Mouse (Mus musculus) hindlimb bud, embryonic 11.5 days (tissue): ENCODE data around the gene Apod.
"Not testable (repeated sequence)": the region's sequence is repeated elsewhere in the genome, so short reads cannot be mapped to it uniquely, and the experiment has no call there.

Source experiments
- DNase-seq: peaks from one replicate; pipeline ENCODE4 v3.0.0-alpha.2; 2012; ENCODE audit warnings: low read depth, low spot score; ENCODE audit errors: extremely low spot score

The Apod gene

DNA sequence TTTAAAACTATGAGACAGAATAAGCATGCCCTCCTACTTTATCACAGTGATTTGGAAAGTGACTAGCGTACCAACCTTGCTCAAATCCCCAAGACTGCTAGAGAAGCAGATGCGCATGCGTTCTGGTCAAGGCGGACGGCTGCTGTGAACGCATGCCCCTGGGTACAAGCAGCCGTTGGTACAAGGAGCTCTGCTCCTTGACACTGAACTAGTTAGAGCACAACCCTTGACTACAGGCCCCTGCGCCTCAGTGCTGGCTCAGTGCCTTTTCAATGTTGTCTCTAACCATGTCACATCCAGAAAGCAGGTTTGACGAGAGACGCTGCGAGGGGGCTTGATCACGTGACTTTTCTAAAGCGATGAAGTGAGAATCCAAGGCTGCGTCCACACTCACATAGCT, 10.5 kb upstream of the Apod start:
- DNase-seq: no peak

DNA sequence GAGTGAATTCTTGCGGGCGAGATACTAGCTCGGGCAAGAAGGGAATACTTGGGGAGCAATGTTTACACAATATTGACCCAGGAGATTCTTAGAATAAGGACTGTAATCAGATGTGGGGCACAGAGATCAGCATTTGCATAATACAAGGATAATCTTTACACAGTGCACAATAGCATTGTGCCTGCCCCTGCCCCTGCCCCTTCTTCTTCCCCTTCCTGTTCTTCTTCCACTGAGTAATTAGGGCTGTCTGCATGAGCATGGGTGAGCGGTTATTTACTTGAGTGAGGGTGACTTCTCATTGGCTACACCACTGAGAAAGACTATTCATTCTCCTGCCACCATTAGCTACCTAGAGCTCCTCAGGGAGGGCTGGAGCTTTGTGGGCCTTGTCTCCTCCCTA, 6.9 kb upstream of the Apod start:
- no peak for DNase-seq

DNA sequence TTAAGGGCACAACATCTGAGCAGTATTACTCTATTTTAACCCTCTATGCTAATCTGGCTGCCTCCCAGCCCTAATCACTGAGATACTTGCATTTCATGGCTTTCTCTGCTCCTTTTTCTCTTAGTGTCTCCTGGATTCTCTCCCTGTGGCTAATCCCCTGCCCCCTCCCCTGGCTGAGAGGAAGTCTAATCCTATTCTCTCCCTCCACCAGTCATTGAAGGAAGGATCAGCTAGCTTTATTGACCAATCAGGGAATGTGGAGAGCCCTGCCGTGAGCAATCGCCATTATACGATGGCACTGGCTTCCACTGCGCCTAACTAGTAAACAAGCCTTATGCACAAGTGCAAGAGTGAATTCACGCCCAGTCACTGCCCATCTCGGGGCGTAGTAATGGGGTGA, 6.3 kb upstream of the Apod start:
- DNase-seq: no peak

DNA sequence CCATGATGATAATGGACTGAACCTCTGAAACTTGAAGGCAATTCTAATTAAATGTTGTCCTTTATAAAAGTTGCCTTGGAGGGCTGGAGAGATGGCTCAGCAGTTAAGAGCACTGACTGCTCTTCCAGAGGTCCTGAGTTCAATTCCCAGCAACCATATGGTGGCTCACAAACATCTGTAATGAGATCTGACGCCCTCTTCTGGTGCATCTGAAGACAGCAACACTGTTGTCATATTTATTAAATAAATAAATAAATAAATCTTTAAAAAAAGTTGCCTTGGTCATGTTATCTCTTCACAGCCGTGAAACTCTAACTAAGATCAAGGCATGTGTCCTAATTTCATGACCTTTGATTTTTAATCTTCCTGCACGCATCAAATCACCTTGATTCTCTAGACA, 5.1 kb upstream of the Apod start:
- DNase-seq: not testable (repeated sequence)

DNA sequence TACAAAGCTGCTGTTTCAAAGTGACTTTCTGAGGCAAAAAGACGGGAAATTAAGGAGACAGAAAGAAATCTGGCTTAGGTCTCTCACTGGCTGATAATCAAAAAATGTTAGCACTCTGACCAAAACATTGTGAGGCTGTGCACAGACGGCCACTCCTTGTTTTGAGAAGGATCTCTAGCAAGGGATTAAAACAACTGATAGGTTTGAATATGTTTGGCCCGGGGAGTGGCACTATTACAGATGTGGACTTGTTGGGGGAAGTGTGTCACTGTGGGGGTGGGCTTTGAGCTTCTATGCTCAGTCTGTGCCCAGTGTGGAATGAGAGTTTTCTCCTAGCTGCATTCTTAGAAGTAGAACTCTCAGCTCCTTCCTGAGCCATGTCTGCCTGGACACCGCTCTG, 4.7 kb upstream of the Apod start:
- DNase-seq: no peak

DNA sequence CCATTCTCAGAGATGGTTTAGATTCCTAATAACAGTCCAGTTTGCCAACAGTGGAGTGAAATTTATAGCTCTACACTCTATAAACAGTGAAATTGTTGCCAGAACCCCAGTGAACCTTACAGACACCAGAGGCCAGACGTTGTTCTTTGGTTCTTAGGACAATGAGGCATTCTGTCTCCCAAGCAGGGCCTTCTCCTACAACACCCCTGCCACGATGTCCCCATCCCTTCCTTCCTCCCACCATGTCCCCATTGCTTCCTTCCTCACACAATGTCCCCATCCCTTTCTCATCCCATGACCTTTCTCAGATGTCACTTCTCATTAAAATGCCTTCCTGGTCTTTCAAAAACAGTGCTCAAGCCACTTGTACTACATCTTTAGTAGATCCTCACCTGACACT, 3.8 kb upstream of the Apod start:
- DNase-seq: no peak

DNA sequence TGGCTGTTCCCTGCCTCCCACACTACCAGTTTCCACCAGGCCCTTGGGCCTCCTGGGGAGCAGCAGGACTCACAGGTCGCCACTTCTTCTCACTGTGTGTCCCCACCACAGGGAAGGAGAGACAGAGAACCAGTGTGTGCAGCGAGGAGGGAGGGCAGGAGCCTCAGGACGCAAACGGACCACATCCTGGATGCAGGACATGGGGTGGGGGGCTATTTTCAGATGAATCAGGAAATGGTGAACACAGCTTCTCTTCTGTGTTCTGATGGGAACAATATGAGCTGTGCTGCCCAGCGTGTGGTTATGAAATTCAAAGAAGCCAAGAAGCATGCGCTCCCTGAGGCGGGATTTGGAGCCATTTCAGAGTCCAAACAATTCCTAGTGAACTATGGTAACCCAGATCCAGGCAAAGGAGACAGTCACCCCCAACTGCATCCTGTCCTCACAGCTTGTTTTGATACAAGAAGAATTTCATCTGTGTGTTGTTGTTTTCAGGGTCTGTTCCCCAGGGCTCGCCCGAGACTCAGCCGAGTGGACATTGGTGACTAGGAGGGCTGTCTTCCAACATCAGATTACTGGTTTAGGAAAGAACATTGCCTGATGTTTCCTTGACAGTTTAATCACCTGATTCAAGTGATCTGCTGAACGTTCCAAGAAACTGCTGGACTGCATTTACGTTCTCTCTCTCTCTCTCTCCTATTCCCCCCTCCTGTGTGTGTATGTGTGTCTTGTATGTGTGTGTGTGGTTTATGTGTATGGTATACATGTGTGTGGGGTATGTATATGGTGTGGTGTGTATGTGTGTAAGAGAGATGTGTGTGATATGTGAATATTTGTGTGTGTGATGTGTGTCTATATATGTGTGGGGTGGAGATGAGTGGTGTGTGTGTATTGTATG, 1.9 kb upstream of the Apod start:
- DNase-seq: not testable (repeated sequence)

DNA sequence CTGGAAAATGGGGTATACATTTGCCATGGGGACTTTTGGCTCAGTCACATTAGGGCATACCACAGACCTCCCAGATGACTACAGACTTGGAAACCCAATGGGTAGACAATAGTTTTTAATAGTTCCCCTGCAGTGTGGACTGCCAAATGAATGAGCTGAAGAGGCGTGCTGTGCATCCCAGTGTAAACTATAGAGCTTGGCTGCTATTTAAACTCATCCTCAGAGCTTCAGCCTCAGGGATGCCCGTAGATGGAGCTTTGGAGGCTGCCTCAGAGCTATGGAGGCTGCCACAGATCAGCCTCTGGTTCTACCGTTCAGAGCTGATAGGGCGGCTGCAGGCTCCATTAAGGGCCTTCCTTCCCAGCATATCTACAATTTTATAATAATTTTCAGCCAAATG, 686 bp upstream of the Apod start:
- no peak for DNase-seq

DNA sequence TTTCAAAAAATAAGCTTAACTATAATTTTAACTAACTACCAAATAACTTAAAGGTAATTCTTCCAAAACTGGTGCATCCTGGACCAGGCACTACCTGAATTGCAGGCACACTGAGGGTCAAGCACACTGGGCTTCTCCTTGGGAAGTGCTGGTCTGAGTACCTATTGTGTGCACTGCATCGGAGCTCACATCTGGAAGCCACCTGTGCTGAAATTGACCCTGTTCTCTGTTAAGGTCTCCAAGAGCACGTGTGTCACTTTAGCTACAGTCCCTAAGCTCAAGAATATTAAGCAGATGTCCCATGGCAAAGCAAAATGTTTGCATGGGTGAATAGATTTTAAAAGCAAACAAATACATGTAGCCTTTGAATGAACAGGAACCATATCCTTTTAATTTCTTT, 997 bp downstream of the Apod start:
- DNase-seq: no peak

DNA sequence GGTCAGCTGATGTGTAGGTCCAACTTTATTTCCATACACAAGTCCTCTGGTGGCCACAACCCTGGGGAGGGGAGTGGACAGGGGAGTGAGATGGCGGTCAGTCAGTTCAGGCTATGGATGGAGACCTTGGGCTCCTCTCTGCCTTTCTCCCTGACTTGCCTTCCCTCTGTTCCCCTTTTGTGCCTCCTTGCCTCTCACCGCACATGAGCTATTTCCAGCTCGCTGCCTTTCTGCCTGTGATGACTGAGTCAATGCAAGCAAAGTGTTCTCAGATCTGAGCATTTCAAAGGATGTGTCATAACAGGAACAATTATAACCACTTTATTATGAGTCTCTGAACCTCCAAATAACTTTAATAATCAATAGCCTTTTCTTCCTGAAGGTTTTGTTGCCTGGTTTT, 2.3 kb downstream of the Apod start:
- DNase-seq: no peak

DNA sequence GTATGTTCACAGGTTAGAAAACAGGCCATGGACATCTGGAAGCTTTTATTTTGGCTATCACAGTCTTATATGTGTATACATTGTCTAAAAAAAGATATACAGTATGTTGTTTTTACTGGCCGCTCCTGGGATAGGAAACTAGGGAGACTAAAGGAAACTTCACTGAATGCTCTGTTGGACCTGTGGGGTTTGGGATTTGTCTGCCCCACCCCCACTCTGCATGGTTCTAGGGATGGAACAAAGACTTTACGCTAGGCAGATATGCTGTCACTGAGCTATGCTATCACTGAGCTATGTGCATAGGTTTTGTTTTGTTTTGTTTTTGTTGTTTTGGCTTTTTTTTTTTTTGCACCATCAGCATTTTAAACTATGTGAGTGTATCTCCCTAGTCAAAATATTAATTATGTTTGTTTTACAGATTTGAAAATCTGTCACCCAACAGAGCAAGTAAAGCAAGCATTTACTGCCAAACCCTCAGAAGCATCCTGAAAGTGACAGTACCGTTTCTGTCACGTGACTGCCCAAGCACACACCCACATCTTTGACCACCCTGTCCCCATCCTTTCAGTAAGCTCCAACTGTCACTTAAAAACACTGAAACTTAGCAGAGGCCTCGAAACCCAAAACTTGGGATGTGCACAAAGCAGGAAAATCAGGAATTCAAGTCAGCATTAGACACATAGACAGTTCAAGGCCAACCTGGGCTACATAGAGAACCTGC, 9.2 kb downstream of the Apod start:
- no peak for DNase-seq

DNA sequence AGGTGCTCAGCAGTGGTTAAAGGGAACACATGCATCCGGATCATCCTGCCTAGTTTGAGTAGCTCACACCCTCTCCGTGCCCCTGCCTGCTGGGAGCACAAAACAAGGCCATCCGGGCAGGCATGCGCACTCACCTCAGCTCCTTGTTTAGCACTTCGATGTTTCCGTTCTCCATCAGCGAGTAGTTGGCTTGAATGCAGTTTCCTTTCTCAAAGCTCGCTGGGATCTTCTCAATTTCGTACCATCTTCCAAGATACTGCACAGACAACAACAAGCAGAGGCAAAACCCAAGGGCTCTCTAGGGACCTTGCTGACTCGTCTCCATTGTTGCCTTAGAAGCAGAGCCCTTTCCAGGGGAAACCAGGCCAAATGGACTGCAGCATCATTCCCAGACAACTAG, 11.3 kb downstream of the Apod start:
- no peak for DNase-seq

DNA sequence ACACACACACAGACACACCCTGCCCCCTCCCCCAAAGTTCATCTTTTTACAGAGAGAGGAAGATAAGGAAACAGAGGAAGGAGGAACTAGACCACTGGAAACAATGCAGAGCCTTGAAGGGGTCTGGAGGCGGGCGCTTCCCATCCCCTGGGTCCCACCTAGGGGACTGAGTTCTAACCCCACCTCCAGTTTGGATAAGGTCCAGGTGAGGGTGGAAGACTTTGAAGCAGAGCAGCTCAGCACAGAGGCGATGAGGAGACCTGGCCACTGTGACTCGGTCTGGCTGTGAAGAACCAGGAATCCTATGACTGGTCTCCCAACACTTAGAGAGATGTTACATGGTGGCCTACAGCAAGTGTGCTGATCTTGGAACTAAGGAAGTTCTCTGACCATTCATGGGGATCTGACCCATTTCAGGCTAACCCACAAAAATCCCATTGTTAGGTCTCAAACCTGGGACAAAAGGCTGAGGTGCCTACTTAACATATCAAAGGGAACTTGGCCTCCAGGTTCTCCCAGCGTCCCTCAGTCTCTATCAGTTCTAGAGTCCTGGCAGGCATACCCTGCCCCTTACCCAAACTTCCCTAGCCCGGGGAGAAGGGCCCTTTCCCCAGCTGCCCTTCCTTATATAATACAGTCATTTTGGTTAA, 13.6 kb downstream of the Apod start:
- no peak for DNase-seq

DNA sequence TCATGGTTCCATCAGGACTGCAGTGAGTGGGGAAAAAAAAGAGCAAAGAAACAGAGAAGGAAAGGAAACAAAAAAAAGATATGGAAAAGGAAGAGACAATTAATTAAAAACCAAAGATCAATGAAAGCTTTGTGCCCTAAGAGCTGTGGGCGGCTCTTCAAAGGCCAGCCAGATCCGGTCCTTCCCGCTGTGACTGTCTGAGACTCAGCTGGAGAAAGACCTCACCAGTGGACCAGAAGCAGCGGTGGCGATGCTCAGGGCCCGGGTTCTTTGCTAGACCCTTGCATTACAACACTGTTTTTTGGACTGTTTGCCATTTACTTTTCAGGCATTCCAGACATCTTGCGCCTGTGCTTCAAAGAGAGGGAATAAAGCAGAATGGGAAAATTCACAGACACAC, 14.1 kb downstream of the Apod start:
- no peak for DNase-seq

DNA sequence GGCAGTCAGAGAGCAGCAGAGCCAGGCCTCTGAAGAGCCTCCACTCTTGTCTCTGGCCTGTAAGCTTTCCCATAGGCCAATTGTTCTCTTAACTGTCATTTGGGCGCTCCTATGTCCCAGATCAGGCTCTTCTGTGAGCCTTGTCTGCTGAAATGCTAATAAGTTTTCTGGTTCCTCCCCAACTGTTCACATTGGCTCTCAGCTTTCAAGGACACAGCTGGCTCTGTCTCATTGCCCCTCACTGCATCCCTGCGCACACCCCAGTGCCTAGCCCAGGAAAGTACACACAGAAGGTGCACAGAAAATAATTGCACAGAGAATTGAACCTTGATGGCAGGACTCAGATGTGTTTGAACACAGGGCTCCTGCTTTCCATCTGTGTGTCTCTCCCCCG, 14.7 kb downstream of the Apod start:
- no peak for DNase-seq

DNA sequence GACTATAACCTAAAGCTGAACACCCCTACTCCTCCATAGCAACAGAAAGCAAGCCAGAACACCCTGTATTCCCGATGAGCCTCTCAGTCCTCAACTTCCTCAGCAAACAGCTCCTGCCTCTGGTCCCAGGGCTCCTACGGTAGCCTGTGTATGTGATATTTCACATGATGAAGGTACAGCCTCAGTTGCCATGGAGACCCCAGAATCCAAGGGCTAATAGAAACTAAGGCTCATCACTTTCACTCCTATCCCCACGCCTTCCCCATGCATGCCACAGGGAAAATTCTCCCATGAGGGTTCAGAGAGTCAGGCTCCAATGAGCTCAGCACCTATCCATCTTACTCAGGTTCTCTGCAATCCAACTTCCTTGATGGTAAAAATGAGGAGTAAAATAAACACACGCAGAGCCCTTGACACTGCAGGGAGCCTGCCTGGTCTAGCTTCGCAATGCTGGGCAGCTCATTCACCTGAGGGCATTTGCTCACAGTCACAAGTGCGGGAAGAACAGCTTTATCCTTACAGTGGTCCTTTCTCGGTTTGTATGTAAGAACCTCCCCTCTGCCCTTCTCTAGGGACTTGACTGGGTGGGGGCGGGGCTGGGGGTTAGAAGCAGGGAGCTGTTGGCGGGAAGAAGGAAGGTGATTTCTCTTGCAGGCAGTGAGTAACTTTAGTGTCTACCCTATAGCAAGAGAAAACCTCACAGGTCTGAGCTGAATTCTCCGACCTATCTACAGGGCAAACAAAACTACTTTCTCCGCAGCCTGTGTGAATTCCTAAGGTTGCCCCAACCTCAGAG, 15.2 kb downstream of the Apod start:
- DNase-seq: no peak

DNA sequence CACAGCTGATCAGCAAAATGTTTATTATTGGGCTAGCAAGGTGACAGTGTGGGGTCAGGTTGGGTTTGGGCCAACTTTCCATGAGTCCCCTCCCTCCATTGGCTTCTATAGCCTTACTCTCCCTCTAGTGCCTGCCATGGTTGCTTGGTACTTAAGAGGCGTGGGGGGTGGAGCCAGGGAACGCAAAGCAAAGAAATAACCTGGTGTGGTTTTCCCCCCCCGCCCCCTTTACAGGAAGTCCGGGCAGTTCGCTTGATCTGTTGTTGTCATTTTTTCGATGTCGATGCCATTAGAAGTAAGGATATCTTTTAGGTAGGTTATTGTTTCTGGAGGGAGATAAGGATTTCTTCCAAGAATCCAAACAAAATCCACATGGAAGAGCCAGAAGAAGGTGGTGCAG, 17.5 kb downstream of the Apod start:
- DNase-seq: no peak

DNA sequence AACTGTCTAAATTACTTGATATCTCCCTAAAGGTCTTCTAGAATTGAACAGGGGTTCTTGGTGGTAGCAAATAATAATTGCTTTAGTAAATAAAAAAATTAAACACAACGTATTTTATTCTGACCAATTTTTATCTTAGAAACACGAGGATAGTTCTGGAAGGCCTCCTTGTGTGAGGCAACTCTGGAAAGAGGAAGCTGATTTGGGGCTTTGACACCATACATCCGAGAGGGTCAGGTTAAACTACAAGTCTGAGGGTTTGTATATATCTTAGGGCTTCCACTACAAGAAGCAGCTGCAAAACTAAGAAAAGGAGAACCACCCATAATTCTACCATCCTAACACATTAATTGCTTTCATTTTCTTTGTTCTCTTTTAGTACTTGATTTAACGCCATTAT, 20.8 kb downstream of the Apod start:
- no peak for DNase-seq

DNA sequence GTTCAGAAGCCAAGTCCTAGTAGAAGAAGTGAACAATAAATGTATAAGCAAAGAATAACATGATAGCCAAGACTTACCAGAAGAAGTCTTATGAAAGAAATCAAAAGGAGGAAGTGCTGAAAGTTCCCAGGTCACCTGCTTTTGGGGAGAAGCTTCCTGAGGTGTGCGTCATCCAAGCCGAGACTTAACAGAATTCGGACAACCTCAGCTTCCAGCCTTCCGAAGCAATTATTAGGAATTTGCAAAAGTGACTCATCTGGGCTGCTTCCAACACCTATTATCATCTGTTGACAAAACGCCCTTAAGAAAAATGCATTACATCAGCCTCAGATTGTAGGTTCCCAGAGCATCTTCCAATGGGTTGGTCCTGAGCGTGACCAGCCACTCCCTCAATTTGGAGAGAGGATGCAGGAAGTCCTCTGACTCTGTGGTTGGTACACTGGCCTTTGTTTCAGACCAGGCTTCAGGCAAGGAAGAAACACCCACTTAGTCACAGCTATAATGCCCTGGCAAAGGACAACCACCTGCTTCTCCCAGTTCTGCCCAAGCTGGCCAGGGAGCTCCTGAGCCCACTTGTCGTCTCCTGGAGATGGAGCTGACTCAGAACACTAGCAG, 23.8 kb downstream of the Apod start:
- DNase-seq: no peak

DNA sequence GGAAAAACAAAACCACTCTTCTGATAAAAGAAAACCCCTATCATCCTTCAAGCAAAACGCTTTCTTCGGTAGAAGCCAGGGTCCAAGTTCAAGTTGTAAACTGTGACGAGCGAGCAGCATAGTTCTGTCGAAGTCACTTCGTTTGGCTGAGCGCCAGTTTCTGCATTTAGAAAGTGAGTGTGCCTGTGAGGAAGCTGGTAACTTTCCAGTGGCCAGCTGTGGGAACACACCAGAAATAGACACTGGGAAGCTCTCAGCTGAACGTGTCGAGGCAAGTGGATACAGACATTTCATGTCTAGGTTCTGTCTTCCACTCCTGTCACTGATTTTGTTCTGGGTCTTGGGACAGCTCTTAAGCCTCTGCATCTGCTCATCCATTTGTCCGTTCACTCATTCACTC, 24.3 kb downstream of the Apod start:
- DNase-seq: no peak

DNA sequence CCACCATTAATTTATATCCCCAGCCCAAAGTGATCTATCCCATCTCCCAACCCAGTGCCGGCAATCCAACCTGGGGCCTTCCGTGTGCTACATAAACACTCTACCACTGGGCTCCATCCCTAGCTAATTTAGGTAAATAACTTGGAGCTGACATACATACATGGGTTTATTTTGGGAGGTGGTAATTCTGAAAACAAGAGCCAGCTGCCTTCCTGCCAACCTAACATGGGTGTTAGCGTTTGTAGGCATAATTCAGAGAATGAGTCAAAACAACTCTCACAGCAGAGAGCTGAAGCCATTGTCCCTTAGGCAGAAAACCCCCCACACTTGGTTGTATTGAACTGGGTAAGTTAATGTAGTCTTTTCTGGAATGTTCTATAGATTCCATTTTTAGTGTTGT, 26.9 kb downstream of the Apod start:
- DNase-seq: no peak
